Mouse (Mus musculus) ovary, adult 18-20 months (tissue): ENCODE measurements at regions not wholly inside any gene's neighbourhood (a gene's known extent, or its start where the extent isn't known, plus 50 kb on each side); places are given as distances from the start of the nearest gene placed in this dataset.

ENCODE experiments used
- DNase-seq: peaks from one replicate; pipeline ENCODE4 v3.0.0; 2022; ENCODE audit warnings: low spot score, mixed read lengths

GRCm38 (mm10) chr14:102925769-102926443 lies 56.5 kb downstream of the Kctd12 start:
- no peak for DNase-seq

GRCm38 (mm10) chr14:102924674-102925073 lies 57.8 kb downstream of the Kctd12 start:
- DNase-seq, result no peak

DNA sequence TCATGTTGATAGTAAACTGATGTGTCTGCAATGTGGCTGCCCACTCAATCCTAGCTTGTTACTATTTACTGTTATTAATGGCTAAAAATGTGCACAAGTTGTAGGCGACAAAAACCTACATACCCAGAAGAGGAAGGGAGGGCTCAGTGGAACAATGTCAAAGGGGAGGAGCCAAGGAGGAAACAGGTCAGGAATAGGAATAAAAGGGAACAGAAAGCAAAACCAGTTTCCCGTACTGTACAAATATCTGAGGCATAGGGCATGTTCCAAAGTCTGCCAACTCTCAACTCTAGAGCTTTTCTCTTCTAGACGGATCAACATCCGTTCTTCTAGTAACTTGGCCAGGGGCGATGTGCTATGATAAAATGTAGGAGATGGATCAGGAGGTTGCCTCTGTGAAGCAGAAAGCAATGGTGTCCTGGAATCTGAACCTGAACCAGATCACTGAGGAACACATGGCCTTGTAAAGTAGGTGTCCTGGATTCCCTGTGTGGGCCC lies 59.9 kb downstream of the Kctd12 start:
- DNase-seq, result no peak

DNA sequence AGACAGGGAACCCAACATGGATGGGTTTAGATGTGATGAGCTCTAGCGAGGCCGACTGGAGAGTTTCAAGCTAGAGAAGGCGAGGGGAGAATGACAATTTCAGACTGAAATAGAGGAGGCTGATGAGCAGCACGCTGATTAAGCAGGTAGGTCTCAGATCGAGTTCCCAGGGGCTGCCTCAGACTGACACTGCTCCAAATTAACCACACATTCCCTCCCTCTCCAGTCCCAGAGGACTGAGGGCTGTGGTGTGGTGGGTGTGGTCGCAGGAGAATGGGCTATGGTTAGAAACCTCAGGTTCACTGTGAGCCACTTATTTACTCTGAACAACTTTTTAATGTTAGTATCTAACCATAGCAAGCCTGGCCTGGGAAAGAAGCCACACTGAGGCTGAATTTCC lies 62.0 kb downstream of the Kctd12 start:
- DNase-seq, result no peak

DNA sequence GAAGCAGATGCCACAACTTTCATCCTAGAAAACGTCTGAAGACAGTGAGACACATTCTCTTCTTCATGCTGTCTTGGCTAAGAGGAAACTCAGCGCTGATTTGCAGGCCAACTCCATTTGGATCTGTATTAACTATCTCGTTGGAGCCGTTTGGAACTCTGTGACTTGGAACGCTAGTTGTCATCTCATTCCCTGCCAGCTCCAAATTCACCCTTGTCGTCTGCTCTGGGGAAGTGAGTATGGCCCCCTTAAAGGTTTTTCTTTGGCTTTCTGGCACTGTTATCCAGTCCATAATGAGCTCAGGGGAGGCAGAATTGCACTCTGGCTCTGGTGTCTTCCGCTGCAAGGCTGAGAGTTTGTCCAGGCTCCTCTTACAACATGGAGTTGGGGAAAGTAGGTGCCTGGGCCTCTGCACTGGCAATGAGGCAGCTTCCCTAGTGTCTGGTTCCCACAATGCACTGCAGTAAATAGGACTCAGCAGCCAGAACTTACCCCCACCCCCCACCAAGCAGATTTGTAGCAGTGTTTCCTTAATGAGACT lies 63.1 kb downstream of the Kctd12 start:
- DNase-seq, result no peak

- no peak for DNase-seq
Observed at GRCm38 (mm10) chr14:102917929-102918328, 64.5 kb downstream of the Kctd12 start.

- DNase-seq, result no peak
Observed at GRCm38 (mm10) chr14:102915918-102916317, 66.5 kb downstream of the Kctd12 start.

- no peak for DNase-seq
Observed at GRCm38 (mm10) chr14:102911582-102911981, 70.9 kb downstream of the Kctd12 start.

DNA sequence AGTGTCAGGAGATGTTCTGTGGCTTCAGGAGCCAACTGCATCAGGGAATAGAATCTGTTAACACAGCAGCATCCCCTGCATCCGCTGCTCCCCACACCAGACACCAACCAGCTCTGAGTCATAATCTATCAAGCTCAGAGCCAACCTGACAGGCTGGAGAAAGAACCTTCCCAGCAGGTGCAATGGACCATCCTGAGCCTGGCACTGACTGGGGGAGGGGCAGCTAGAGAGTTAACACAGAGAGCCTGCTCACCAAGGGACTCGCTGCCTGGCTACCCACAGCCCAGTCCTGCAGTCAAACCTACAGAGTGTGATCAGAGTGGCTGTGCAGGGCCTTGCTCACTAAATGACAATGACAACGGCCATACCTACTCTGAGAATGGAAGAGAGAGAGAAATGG lies 73.4 kb downstream of the Kctd12 start:
- DNase-seq, result no peak

- DNase-seq, result no peak
Observed at GRCm38 (mm10) chr14:102907411-102908103, 74.9 kb downstream of the Kctd12 start.

DNA sequence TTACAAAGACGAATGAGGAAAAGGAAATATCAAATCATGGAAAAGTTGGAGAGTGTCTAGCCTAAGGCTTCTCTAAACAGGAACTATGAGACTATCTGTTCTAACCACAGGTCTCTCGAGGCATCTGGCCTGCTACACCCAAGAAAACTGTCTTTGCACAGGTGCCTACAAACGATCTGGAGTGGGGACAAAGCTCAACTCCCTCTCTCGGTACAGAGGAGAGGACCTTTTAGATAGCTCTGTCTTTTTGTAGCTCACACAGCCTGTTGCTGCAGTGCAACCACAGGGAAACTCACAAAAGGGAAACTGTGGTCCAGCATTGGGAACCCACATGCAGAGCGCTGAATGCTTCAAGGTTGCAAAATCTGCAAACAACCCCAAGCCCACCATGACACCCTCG lies 75.6 kb downstream of the Kctd12 start:
- DNase-seq, result no peak

- no peak for DNase-seq
Observed at GRCm38 (mm10) chr14:102906286-102906685, 76.2 kb downstream of the Kctd12 start.

DNA sequence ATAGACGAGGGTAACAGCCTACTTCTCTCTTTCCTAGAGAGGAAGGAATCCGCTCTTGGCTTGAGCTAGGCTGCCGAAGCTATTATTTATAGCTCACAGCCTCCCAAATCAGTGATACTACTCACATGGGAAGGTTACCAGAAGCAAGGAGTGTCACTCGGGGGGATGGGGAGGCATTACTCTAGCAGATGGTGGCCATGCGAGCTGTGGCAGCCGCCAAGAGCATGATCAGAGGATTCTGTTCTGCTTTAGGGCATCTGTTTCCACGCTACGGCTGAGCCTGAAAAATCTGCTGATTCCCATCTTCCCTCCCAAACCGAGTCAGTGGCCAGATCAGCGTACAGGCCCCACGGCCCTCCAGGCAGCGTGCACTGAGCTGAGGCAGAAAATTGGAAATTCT lies 79.5 kb downstream of the Kctd12 start:
- no peak for DNase-seq

DNA sequence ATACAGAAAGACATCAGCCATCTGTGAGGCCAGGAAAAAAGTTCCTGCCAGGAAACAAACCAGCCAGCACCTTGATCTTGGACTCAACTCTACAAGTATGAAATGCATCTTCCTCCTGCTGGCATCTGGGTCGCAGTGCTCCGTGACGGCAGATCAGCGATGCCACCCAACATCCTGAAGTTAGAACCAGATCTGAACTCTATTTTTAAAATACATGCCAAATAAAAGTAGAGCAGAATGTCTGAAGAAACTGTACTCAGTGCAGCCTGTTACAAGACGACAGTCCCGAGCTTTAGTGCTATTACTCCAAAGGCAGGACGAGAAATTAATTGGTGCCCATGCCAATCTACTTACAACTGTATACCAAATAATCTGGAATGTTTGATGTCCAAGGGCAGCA lies 80.2 kb downstream of the Kctd12 start:
- DNase-seq, result no peak

DNA sequence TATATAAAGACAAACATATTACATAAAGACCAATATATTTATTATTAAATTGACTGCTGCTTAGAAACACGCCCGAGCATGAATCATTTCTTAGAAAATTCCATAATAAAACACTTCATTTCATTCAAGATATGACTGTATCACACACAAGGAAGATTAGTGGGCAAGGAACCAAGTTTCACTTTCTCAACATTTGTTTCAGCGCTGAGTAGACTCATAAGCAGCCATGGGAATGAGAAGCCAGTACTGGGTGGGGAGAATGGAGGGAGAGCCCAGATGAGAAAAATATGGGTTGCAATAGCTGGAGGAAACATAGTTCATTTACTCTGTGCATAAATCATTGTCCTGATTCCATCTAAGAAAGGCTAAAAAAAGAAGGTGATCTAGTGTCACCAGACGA lies 84.0 kb downstream of the Kctd12 start:
- DNase-seq, result no peak

- no peak for DNase-seq
Observed at GRCm38 (mm10) chr14:102897039-102897438, 85.4 kb downstream of the Kctd12 start.

DNA sequence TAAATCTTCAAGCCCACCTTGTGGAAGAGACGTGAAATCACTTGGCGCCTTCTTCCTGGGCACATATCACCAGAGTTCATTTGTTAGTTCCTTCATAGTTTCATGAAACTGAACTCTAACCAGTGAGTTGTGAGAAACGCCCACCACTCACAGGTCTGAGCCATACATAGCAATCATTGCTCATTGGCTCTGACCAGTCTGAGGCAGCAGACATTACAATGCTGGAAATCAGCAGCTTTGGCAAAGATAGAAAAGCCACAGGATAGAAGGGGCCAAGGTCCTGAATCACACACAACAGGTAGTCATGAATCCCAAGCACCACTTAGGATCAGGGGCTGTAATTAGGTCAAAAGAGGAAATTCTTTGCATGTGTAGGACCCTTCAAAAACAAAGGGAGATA lies 85.9 kb downstream of the Kctd12 start:
- no peak for DNase-seq

- no peak for DNase-seq
Observed at GRCm38 (mm10) chr14:102893241-102893640, 89.2 kb downstream of the Kctd12 start.

DNA sequence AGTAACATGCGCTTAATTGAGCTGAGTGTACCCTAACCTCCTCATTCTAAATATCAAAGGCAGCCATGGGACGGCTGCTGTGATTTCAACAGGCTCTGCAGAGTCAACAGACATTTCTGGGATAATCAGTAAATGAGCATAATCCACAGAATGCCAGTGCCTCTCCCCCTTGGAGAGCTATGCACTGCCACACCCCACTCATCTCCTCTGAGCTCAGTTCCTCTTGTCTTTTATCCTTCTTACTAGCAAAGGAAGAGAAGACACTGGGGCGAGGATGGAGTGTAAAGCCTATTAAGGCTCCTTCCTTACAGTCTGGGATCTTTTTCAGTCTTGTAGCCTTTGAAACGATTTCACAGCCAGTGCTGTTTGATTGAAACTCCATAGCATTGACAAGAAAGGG lies 90.9 kb downstream of the Kctd12 start:
- no peak for DNase-seq

- DNase-seq, result no peak
Observed at GRCm38 (mm10) chr14:102885240-102885598, 97.2 kb downstream of the Kctd12 start.

GRCm38 (mm10) chr14:102884539-102885239 lies 97.7 kb downstream of the Kctd12 start:
- no peak for DNase-seq

- DNase-seq, result no peak
Observed at GRCm38 (mm10) chr14:102883344-102884122, 98.9 kb downstream of the Kctd12 start.
